Mouse (Mus musculus) G1E (cell line): ENCODE measurements at regions not wholly inside any gene's neighbourhood (a gene's known extent, or its start where the extent isn't known, plus 50 kb on each side); places are given as distances from the start of the nearest gene placed in this dataset.

Source experiments
- CTCF ChIP-seq: IDR thresholded peaks from 2 replicates; pipeline ENCODE4 v1.5.1; 2012; ENCODE audit warnings: low read depth, low read length, inconsistent platforms, mixed read lengths
- GATA1 ChIP-seq: IDR thresholded peaks from 2 replicates; pipeline ENCODE4 v1.6.1; 2012; ENCODE audit warnings: borderline replicate concordance, low read length, inconsistent platforms, mixed read lengths
- POLR2AphosphoS5 ChIP-seq: IDR thresholded peaks from 2 replicates; pipeline ENCODE4 v1.6.1; 2012; ENCODE audit warnings: low read depth, low read length, inconsistent platforms; ENCODE audit not compliant: insufficient replicate concordance
- TAL1 ChIP-seq: conservative IDR thresholded peaks from 2 replicates; pipeline ENCODE4 v1.6.1; 2012; ENCODE audit warnings: low read depth, low read length, inconsistent platforms, mixed read lengths

DNA sequence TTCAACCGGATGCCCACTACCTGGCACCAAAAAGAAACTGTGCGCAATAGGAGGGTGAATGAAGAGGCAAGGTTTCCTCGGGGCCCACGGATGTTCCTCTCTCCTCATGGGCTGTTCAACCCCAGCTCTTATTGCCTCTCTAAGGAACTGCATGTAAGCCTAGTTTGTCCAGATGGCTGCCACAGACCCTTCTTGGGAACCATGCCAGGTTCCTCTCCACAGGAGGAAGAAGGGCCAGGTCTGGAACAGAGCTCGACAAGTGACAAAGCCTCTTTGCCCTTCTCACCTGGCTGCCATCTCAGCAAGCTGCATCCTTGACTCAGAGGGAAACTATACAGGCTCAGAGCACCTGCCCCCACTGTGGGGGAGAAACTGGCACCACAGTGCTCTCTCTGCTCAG, 329.6 kb downstream of the Mroh4 start:
- TF ChIP-seq CTCF (no peak), GATA1 (no peak), POLR2AphosphoS5 (no peak), TAL1 (no peak)
